Mouse (Mus musculus) neural tube, embryonic 14.5 days (tissue): ENCODE measurements around the gene Pdcd10. TPM values are rescaled to one million over a fixed set of nuclear protein-coding genes. Genes with fewer than 3 reads are reported as not detected.

ENCODE experiments used
- ATAC-seq: fragments of 200-750 bp; cut with Nextera tagmentation; 2 replicates; pipeline ENCODE4 v1.8.0; 2017; ENCODE audit warnings: low read depth, mild to moderate bottlenecking, moderate TSS enrichment, moderate library complexity
- H3K27ac ChIP-seq: fragments of 300-500 bp; sonication (generic); 2 replicates; pipeline ENCODE4 v1.5.1; 2014; ENCODE audit warnings: low read depth, mild to moderate bottlenecking, control low read depth, low read length, moderate library complexity, mixed read lengths
- H3K27me3 ChIP-seq: fragments of 300-500 bp; sonication (generic); 2 replicates; pipeline ENCODE4 v1.6.1; 2014; ENCODE audit warnings: low read length; ENCODE audit not compliant: control insufficient read depth, insufficient read depth
- H3K36me3 ChIP-seq: fragments of 300-500 bp; sonication (generic); 2 replicates; pipeline ENCODE4 v1.6.1; 2014; ENCODE audit warnings: low read length, mixed read lengths; ENCODE audit not compliant: control insufficient read depth, insufficient read depth
- H3K4me1 ChIP-seq: fragments of 300-500 bp; sonication (generic); 2 replicates; pipeline ENCODE4 v1.6.1; 2014; ENCODE audit warnings: low read length; ENCODE audit not compliant: control insufficient read depth, insufficient read depth
- H3K4me2 ChIP-seq: fragments of 300-500 bp; sonication (generic); 2 replicates; pipeline ENCODE4 v1.6.1; 2014; ENCODE audit warnings: mild to moderate bottlenecking, low read depth, low read length, control low read depth
- H3K4me3 ChIP-seq: fragments of 300-500 bp; sonication (generic); 2 replicates; pipeline ENCODE4 v1.5.1; 2014; ENCODE audit warnings: low read depth, low read length, control low read depth, mixed read lengths
- H3K9ac ChIP-seq: fragments of 300-500 bp; sonication (generic); replicated peaks from 2 replicates; pipeline ENCODE4 v1.6.1; 2014; ENCODE audit warnings: low read depth, mild to moderate bottlenecking, control low read depth, low read length, mixed read lengths
- H3K9me3 ChIP-seq: fragments of 300-500 bp; sonication (generic); 2 replicates; pipeline ENCODE4 v1.6.1; 2016; ENCODE audit warnings: low read length; ENCODE audit not compliant: control insufficient read depth
- WGBS: fragments of 180-500 bp; shearing (Covaris S2); extraction: QIAGEN DNeasy Blood & Tissue Kit; methylation state at CpG from one replicate; pipeline ENCODE4 v1.1.7; 2014; 5-methylcytosine and 5-hydroxymethylcytosine counted together
- polyA plus RNA-seq: library from polyadenylated mRNA; unstranded; fragments of >200 nt; fragmentation: Nextera tagmentation; extraction: Ambion mirVana; gene quantifications from 2 replicates; pipeline ENCODE4 v1.2.1, GENCODE M21; 2014

Gene Pdcd10
- polyA plus RNA-seq = 93.0 and 94.7 TPM in 2 replicates

GRCm38 (mm10) chr3:75556695-75557291 is at the start of gene Pdcd10:
Gene Pdcd10, minus strand, starts transcription at chr3:75556856.
- no peaks in the 10 kb centered on the region for H3K9me3 ChIP-seq
- no peaks in the 10 kb centered on the region for H3K36me3 ChIP-seq
- H3K27ac ChIP-seq = peak within 1 kb of the TSS; percentile 76
- under 1% methylated on average over 34 of the region's 35 CpGs for WGBS
- ATAC-seq = peak; percentile 96
- peak within 1 kb of the TSS; percentile 86 for H3K4me2 ChIP-seq
- H3K9ac ChIP-seq = peak within 1 kb of the TSS; percentile 90
- H3K4me1 ChIP-seq = peaks cover 7% of the 10 kb centered on the region
- peak within 1 kb of the TSS; percentile 87 for H3K4me3 ChIP-seq
- no peaks in the 10 kb centered on the region for H3K27me3 ChIP-seq

GRCm38 (mm10) chr3:75584898-75585297 is 28.2 kb upstream of the Pdcd10 start:
- Histone ChIP-seq H3K36me3 (no peaks in the 10 kb centered on the region), H3K9me3 (no peaks in the 10 kb centered on the region), H3K27ac (no peak overlapping the region), H3K4me2 (no peak overlapping the region), H3K4me1 (no peaks in the 10 kb centered on the region), H3K9ac (no peak overlapping the region), H3K27me3 (no peaks in the 10 kb centered on the region), H3K4me3 (no peak overlapping the region)
- WGBS = 89% methylated on average over 4 of the region's 4 CpGs
- ATAC-seq = no peak

GRCm38 (mm10) chr3:75583293-75583692 is 26.6 kb upstream of the Pdcd10 start:
- Histone ChIP-seq H3K36me3 (no peaks in the 10 kb centered on the region), H3K27me3 (no peaks in the 10 kb centered on the region), H3K4me2 (no peak overlapping the region), H3K9ac (no peak overlapping the region), H3K4me1 (no peaks in the 10 kb centered on the region), H3K27ac (no peak overlapping the region), H3K9me3 (no peaks in the 10 kb centered on the region), H3K4me3 (no peak overlapping the region)
- no peak for ATAC-seq
- WGBS = 94% methylated on average over 3 of the region's 3 CpGs

GRCm38 (mm10) chr3:75579352-75579751 is 22.7 kb upstream of the Pdcd10 start:
- no peak overlapping the region for H3K27ac ChIP-seq
- 60% methylated on average over 4 of the region's 4 CpGs for WGBS
- no peak overlapping the region for H3K4me3 ChIP-seq
- ATAC-seq = peak; percentile 51; the same call in 1 of the 2 replicates
- no peaks in the 10 kb centered on the region for H3K4me1 ChIP-seq
- no peaks in the 10 kb centered on the region for H3K36me3 ChIP-seq
- H3K9me3 ChIP-seq = no peaks in the 10 kb centered on the region
- no peaks in the 10 kb centered on the region for H3K27me3 ChIP-seq
- no peak overlapping the region for H3K9ac ChIP-seq
- no peak overlapping the region for H3K4me2 ChIP-seq

- Histone ChIP-seq H3K27me3 (no peaks in the 10 kb centered on the region), H3K36me3 (no peaks in the 10 kb centered on the region), H3K9ac (no peak overlapping the region), H3K4me2 (no peak overlapping the region), H3K9me3 (no peaks in the 10 kb centered on the region), H3K27ac (no peak overlapping the region), H3K4me3 (no peak overlapping the region), H3K4me1 (no peaks in the 10 kb centered on the region)
- no peak for ATAC-seq
- WGBS = 81% methylated on average over 1 of the region's 1 CpGs
Measured at GRCm38 (mm10) chr3:75575582-75575981, 18.9 kb upstream of the Pdcd10 start.

GRCm38 (mm10) chr3:75574074-75574473 is 17.4 kb upstream of the Pdcd10 start:
- WGBS = 74% methylated on average over 2 of the region's 2 CpGs
- no peaks in the 10 kb centered on the region for H3K36me3 ChIP-seq
- H3K4me3 ChIP-seq = no peak overlapping the region
- H3K27ac ChIP-seq = no peak overlapping the region
- no peak overlapping the region for H3K9ac ChIP-seq
- no peak overlapping the region for H3K4me2 ChIP-seq
- H3K9me3 ChIP-seq = no peaks in the 10 kb centered on the region
- ATAC-seq = no peak
- H3K4me1 ChIP-seq = no peaks in the 10 kb centered on the region
- no peaks in the 10 kb centered on the region for H3K27me3 ChIP-seq

GRCm38 (mm10) chr3:75557292-75557691 is 636 bp upstream of the Pdcd10 start, which contains the start of gene Serpini1:
Gene Serpini1, plus strand, starts transcription at chr3:75557547.
- peak within 1 kb of the TSS; percentile 76 for H3K27ac ChIP-seq
- whole genome bisulfite sequencing = under 1% methylated on average over 19 of the region's 19 CpGs
- H3K27me3 ChIP-seq = no peaks in the 10 kb centered on the region
- peaks cover 7% of the 10 kb centered on the region for H3K4me1 ChIP-seq
- H3K9me3 ChIP-seq = no peaks in the 10 kb centered on the region
- H3K4me3 ChIP-seq = peak within 1 kb of the TSS; percentile 87
- peak; percentile 96 for ATAC-seq
- H3K9ac ChIP-seq = peak within 1 kb of the TSS; percentile 90
- H3K4me2 ChIP-seq = peak within 1 kb of the TSS; percentile 86
- H3K36me3 ChIP-seq = no peaks in the 10 kb centered on the region

GRCm38 (mm10) chr3:75556121-75556694 is 448 bp downstream of the Pdcd10 start:
- no peaks in the 10 kb centered on the region for H3K27me3 ChIP-seq
- no peaks in the 10 kb centered on the region for H3K36me3 ChIP-seq
- H3K4me3 ChIP-seq = peak overlapping the region; percentile 87
- H3K27ac ChIP-seq = peak overlapping the region; percentile 70
- H3K4me1 ChIP-seq = peaks cover 7% of the 10 kb centered on the region
- WGBS = under 1% methylated on average over 36 of the region's 36 CpGs
- ATAC-seq = peak; percentile 52
- H3K9ac ChIP-seq = peak overlapping the region; percentile 90
- H3K9me3 ChIP-seq = no peaks in the 10 kb centered on the region
- peak overlapping the region; percentile 86 for H3K4me2 ChIP-seq

- Histone ChIP-seq H3K4me2 (no peak overlapping the region), H3K9me3 (no peaks in the 10 kb centered on the region), H3K36me3 (no peaks in the 10 kb centered on the region), H3K4me3 (no peak overlapping the region), H3K27me3 (no peaks in the 10 kb centered on the region), H3K27ac (no peak overlapping the region), H3K9ac (no peak overlapping the region), H3K4me1 (peaks cover 7% of the 10 kb centered on the region)
- ATAC-seq = no peak
Measured at GRCm38 (mm10) chr3:75551248-75551647, 5.4 kb downstream of the Pdcd10 start.
